Mouse (Mus musculus) liver, embryonic 12.5 days (tissue): ENCODE measurements around the gene Pou6f1. TPM values are rescaled to one million over a fixed set of nuclear protein-coding genes. Genes with fewer than 3 reads are reported as not detected.

Source experiments
- ATAC-seq: fragments of 200-750 bp; cut with Nextera tagmentation; 2 replicates; pipeline ENCODE4 v1.8.0; 2017; ENCODE audit warnings: moderate number of reproducible peaks, mild to moderate bottlenecking, moderate library complexity
- H3K27ac ChIP-seq: fragments of 300-500 bp; sonication (generic); 2 replicates; pipeline ENCODE4 v1.5.1; 2016; ENCODE audit warnings: mild to moderate bottlenecking
- H3K27me3 ChIP-seq: fragments of 300-500 bp; sonication (generic); replicated peaks from 2 replicates; pipeline ENCODE4 v1.6.1; 2016; ENCODE audit warnings: mild to moderate bottlenecking, moderate library complexity
- H3K36me3 ChIP-seq: fragments of 300-500 bp; sonication (generic); 2 replicates; pipeline ENCODE4 v1.6.1; 2016; ENCODE audit warnings: mild to moderate bottlenecking, moderate library complexity
- H3K4me1 ChIP-seq: fragments of 300-500 bp; sonication (generic); 2 replicates; pipeline ENCODE4 v1.6.1; 2016
- H3K4me2 ChIP-seq: fragments of 300-500 bp; sonication (generic); 2 replicates; pipeline ENCODE4 v1.6.1; 2016; ENCODE audit warnings: mild to moderate bottlenecking, moderate library complexity
- H3K4me3 ChIP-seq: fragments of 300-500 bp; sonication (generic); 2 replicates; pipeline ENCODE4 v1.5.1; 2016; ENCODE audit warnings: mild to moderate bottlenecking, moderate library complexity
- H3K9ac ChIP-seq: fragments of 300-500 bp; sonication (generic); 2 replicates; pipeline ENCODE4 v1.6.1; 2016; ENCODE audit warnings: mild to moderate bottlenecking, moderate library complexity
- H3K9me3 ChIP-seq: fragments of 300-500 bp; sonication (generic); replicated peaks from 2 replicates; pipeline ENCODE4 v1.6.1; 2016; ENCODE audit warnings: mild to moderate bottlenecking, moderate library complexity
- WGBS: fragments of 180-500 bp; shearing (Covaris S2); methylation state at CpG from one replicate; pipeline ENCODE4 v1.1.7; 2016; ENCODE audit not compliant: insufficient replicate concordance; 5-methylcytosine and 5-hydroxymethylcytosine counted together
- polyA plus RNA-seq: library from polyadenylated mRNA; unstranded; fragments of >200 nt; fragmentation: Nextera tagmentation; extraction: Ambion mirVana; gene quantifications from 2 replicates; pipeline ENCODE4 v1.2.1, GENCODE M21; 2016

Gene Pou6f1
- polyA plus RNA-seq = 0.41 and 0.45 TPM in 2 replicates

- Histone ChIP-seq H3K9me3 (no peaks in the 10 kb centered on the region), H3K4me1 (peaks cover 27% of the 10 kb centered on the region), H3K4me3 (peak within 1 kb of the TSS; percentile 66), H3K27me3 (peaks cover 80% of the 10 kb centered on the region), H3K9ac (peak within 1 kb of the TSS; percentile 55), H3K27ac (no peak within 1 kb of the TSS), H3K4me2 (peak within 1 kb of the TSS; percentile 92), H3K36me3 (no peaks in the 10 kb centered on the region)
- peak; percentile 35; the same call in 1 of the 2 replicates for ATAC-seq
- WGBS = under 1% methylated on average over 73 of the region's 76 CpGs
These were observed at the start of gene Pou6f1 for GRCm38 (mm10) chr15:100599276-100600046. Gene Pou6f1, minus strand, starts transcription at chr15:100599984.

GRCm38 (mm10) chr15:100646161-100646560 lies 46.4 kb upstream of the Pou6f1 start:
- no peak for ATAC-seq
- Histone ChIP-seq H3K4me3 (no peak overlapping the region), H3K36me3 (peaks cover 32% of the 10 kb centered on the region), H3K9me3 (no peaks in the 10 kb centered on the region), H3K4me1 (0 out of 2 replicates have a peak, but pooled peaks cover 5% of the 10 kb centered on the region), H3K4me2 (no peak overlapping the region), H3K27me3 (no peaks in the 10 kb centered on the region), H3K9ac (no peak overlapping the region), H3K27ac (no peak overlapping the region)
- WGBS = 75% methylated on average over 6 of the region's 6 CpGs

GRCm38 (mm10) chr15:100642451-100642850 lies 42.7 kb upstream of the Pou6f1 start:
- H3K27ac ChIP-seq = no peak overlapping the region
- 89% methylated on average over 7 of the region's 7 CpGs for WGBS

GRCm38 (mm10) chr15:100641226-100641810 lies 41.5 kb upstream of the Pou6f1 start:
- WGBS = 77% methylated on average over 11 of the region's 16 CpGs
- Histone ChIP-seq H3K36me3 (peaks cover 18% of the 10 kb centered on the region), H3K9ac (no peak overlapping the region), H3K4me1 (peaks cover 7% of the 10 kb centered on the region), H3K4me3 (no peak overlapping the region), H3K4me2 (no peak overlapping the region), H3K9me3 (no peaks in the 10 kb centered on the region), H3K27me3 (peaks cover 30% of the 10 kb centered on the region), H3K27ac (no peak overlapping the region)
- ATAC-seq = no peak

More at GRCm38 (mm10) chr15:100642451-100642850, 42.7 kb upstream of the Pou6f1 start:
- Histone ChIP-seq H3K9ac (no peak overlapping the region), H3K4me1 (no peaks in the 10 kb centered on the region), H3K4me3 (no peak overlapping the region), H3K4me2 (no peak overlapping the region), H3K36me3 (peaks cover 23% of the 10 kb centered on the region), H3K27me3 (peaks cover 19% of the 10 kb centered on the region), H3K9me3 (no peaks in the 10 kb centered on the region)
- ATAC-seq = no peak

GRCm38 (mm10) chr15:100639972-100640750 lies 40.4 kb upstream of the Pou6f1 start:
- Histone ChIP-seq H3K9ac (no peak overlapping the region), H3K4me1 (peaks cover 17% of the 10 kb centered on the region), H3K9me3 (no peaks in the 10 kb centered on the region), H3K27me3 (peaks cover 42% of the 10 kb centered on the region), H3K4me2 (no peak overlapping the region), H3K4me3 (no peak overlapping the region), H3K27ac (no peak overlapping the region), H3K36me3 (peaks cover 15% of the 10 kb centered on the region)
- no peak for ATAC-seq
- WGBS = 66% methylated on average over 16 of the region's 16 CpGs

GRCm38 (mm10) chr15:100637661-100638060 lies 37.9 kb upstream of the Pou6f1 start:
- Histone ChIP-seq H3K36me3 (peaks cover 5% of the 10 kb centered on the region; the same call in 1 of the 2 replicates), H3K27ac (no peak overlapping the region), H3K27me3 (peaks cover 65% of the 10 kb centered on the region), H3K4me2 (peak overlapping the region; percentile 80), H3K9ac (no peak overlapping the region), H3K4me1 (peaks cover 27% of the 10 kb centered on the region), H3K9me3 (no peaks in the 10 kb centered on the region), H3K4me3 (no peak overlapping the region; the same call in 1 of the 2 replicates)
- ATAC-seq = 0 out of 2 replicates have a peak, but pooled peaks have one; percentile 19
- WGBS = 11% methylated on average over 6 of the region's 6 CpGs

- peaks cover 4% of the 10 kb centered on the region; the same call in 1 of the 2 replicates for H3K36me3 ChIP-seq
These were observed 37.1 kb upstream of the Pou6f1 start, which contains the start of gene Smagp for GRCm38 (mm10) chr15:100636700-100637501. Gene Smagp, minus strand, starts transcription at chr15:100636940.

GRCm38 (mm10) chr15:100635851-100636645 lies 36.3 kb upstream of the Pou6f1 start:
- peaks cover 68% of the 10 kb centered on the region for H3K27me3 ChIP-seq
- peak overlapping the region; percentile 59 for H3K4me3 ChIP-seq
- ATAC-seq = no peak
- H3K27ac ChIP-seq = 0 out of 2 replicates have a peak overlapping the region, but pooled peaks have one; percentile 12
- 5% methylated on average over 38 of the region's 38 CpGs for WGBS
- H3K4me2 ChIP-seq = peak overlapping the region; percentile 80
- H3K36me3 ChIP-seq = no peaks in the 10 kb centered on the region; the same call in 1 of the 2 replicates
- no peaks in the 10 kb centered on the region for H3K9me3 ChIP-seq
- H3K9ac ChIP-seq = peak overlapping the region; percentile 62
- peaks cover 43% of the 10 kb centered on the region for H3K4me1 ChIP-seq

More at GRCm38 (mm10) chr15:100636700-100637501, 37.1 kb upstream of the Pou6f1 start, which contains the start of gene Smagp:
- peak within 1 kb of the TSS; percentile 80 for H3K4me2 ChIP-seq
- peak within 1 kb of the TSS; percentile 62 for H3K9ac ChIP-seq
- 0 out of 2 replicates have a peak within 1 kb of the TSS, but pooled peaks have one; percentile 12 for H3K27ac ChIP-seq
- under 1% methylated on average over 62 of the region's 77 CpGs for WGBS
- peaks cover 66% of the 10 kb centered on the region for H3K27me3 ChIP-seq
- peak within 1 kb of the TSS; percentile 59 for H3K4me3 ChIP-seq
- no peaks in the 10 kb centered on the region for H3K9me3 ChIP-seq
- H3K4me1 ChIP-seq = peaks cover 35% of the 10 kb centered on the region
- peak; percentile 44; the same call in 1 of the 2 replicates for ATAC-seq

- WGBS = 13% methylated on average over 9 of the region's 9 CpGs
- H3K4me1 ChIP-seq = peaks cover 43% of the 10 kb centered on the region
- no peaks in the 10 kb centered on the region for H3K9me3 ChIP-seq
- H3K4me2 ChIP-seq = no peak overlapping the region
- no peak overlapping the region for H3K9ac ChIP-seq
- H3K4me3 ChIP-seq = 0 out of 2 replicates have a peak overlapping the region, but pooled peaks have one; percentile 59
- H3K27me3 ChIP-seq = peaks cover 74% of the 10 kb centered on the region
- no peaks in the 10 kb centered on the region for H3K36me3 ChIP-seq
- no peak overlapping the region for H3K27ac ChIP-seq
- ATAC-seq = no peak
These were observed 35.5 kb upstream of the Pou6f1 start for GRCm38 (mm10) chr15:100635239-100635638.

GRCm38 (mm10) chr15:100633341-100633740 lies 33.6 kb upstream of the Pou6f1 start:
- H3K4me1 ChIP-seq = peaks cover 49% of the 10 kb centered on the region
- peaks cover 71% of the 10 kb centered on the region for H3K27me3 ChIP-seq
- no peak for ATAC-seq
- H3K27ac ChIP-seq = no peak overlapping the region
- H3K36me3 ChIP-seq = no peaks in the 10 kb centered on the region
- H3K4me2 ChIP-seq = no peak overlapping the region
- no peak overlapping the region for H3K4me3 ChIP-seq
- no peaks in the 10 kb centered on the region for H3K9me3 ChIP-seq
- no peak overlapping the region for H3K9ac ChIP-seq
- 78% methylated on average over 10 of the region's 10 CpGs for WGBS
